Mouse (Mus musculus): ENCODE data around the gene Tulp2. TPM values are rescaled to one million over a fixed set of nuclear protein-coding genes. Genes with fewer than 3 reads are reported as not detected.
"Not testable (repeated sequence)": the region's sequence is repeated elsewhere in the genome, so short reads cannot be mapped to it uniquely, and the experiment has no call there.

The Tulp2 gene
- polyA plus RNA-seq, 1 experiment from 2014 or later, result 1.1 TPM

GRCm38 (mm10) chr7:45524841-45525621, 43.4 kb downstream of the Tulp2 start:
- Histone ChIP-seq H3K9me3 (ENCODE audit: low read length) (no peaks in the 10 kb centered on the region), H3K36me3 (ENCODE audit: insufficient read depth, low read length) (no peaks in the 10 kb centered on the region), H3K4me2 (replicated peaks; ENCODE audit: low read depth, low read length) (peak overlapping the region; percentile 89), H3K4me3 (ENCODE audit: low read length) (peak overlapping the region; percentile 76), H3K9ac (replicated peaks; ENCODE audit: low read length) (peak overlapping the region; percentile 80), H3K27me3 (ENCODE audit: insufficient read depth, low read length) (no peaks in the 10 kb centered on the region), H3K4me1 (ENCODE audit: insufficient read depth, low read length) (peaks cover 48% of the 10 kb centered on the region), H3K27ac (ENCODE audit: low read length) (peak overlapping the region; percentile 85)
- no peak for ATAC-seq (ENCODE audit: low FRiP score, low TSS enrichment)
- WGBS, result 14% methylated on average over 12 of the region's 12 CpGs

- Histone ChIP-seq H3K27me3 (ENCODE audit: insufficient read depth, low read length) (no peaks in the 10 kb centered on the region), H3K4me2 (replicated peaks; ENCODE audit: low read depth, low read length) (peak within 1 kb of the TSS; percentile 89), H3K36me3 (ENCODE audit: insufficient read depth, low read length) (no peaks in the 10 kb centered on the region), H3K27ac (ENCODE audit: low read length) (peak within 1 kb of the TSS; percentile 85), H3K4me1 (ENCODE audit: insufficient read depth, low read length) (peaks cover 54% of the 10 kb centered on the region), H3K9me3 (ENCODE audit: low read length) (no peaks in the 10 kb centered on the region), H3K4me3 (ENCODE audit: low read length) (peak within 1 kb of the TSS; percentile 76), H3K9ac (replicated peaks; ENCODE audit: low read length) (peak within 1 kb of the TSS; percentile 80)
- ATAC-seq (ENCODE audit: low FRiP score, low TSS enrichment), result peak; percentile 81
- WGBS, result under 1% methylated on average over 54 of the region's 54 CpGs
These were observed 44.3 kb downstream of the Tulp2 start, which contains the start of the genes Ppp1r15a and Plekha4 for GRCm38 (mm10) chr7:45525809-45526473. Ppp1r15a (minus strand) TSS chr7:45526268. Plekha4 (plus strand) TSS chr7:45526330.

DNA sequence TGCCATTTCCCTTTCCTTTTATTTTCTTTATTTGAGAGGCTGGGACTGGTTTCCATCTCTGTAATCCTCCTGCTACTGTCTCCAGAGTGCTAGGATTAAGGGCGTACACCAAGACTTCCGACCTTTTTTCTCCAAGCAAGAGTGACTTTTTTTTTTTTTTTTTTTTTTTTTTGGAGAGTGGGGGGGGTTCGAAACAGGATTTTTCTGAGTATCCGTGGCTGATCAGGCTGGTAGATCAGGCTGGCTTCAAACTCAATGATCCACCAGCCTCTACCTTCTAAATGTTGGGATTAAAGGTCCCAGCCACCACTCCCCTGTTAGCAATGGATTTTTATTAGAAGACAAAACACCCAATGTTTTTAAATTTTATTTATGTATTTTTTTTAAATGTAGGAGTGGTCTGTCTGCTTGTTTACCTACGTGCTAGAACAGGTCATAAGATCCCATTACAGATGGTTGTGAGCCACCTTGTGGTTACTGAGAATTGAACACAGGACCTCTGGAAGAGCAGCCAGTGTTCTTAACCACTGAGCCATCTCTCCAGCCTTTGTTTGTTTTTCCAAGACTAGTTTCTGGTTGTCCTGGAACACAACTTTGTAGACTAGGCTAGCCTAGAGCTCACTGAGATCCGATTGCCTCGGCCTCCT, 44.9 kb downstream of the Tulp2 start:
- Histone ChIP-seq H3K4me1 (ENCODE audit: insufficient read depth, low read length) (peaks cover 52% of the 10 kb centered on the region), H3K27me3 (ENCODE audit: insufficient read depth, low read length) (no peaks in the 10 kb centered on the region), H3K4me3 (ENCODE audit: low read length) (peak overlapping the region; percentile 76), H3K4me2 (replicated peaks; ENCODE audit: low read depth, low read length) (peak overlapping the region; percentile 89), H3K9ac (replicated peaks; ENCODE audit: low read length) (peak overlapping the region; percentile 80), H3K27ac (ENCODE audit: low read length) (peak overlapping the region; percentile 85), H3K9me3 (ENCODE audit: low read length) (no peaks in the 10 kb centered on the region), H3K36me3 (ENCODE audit: insufficient read depth, low read length) (no peaks in the 10 kb centered on the region)
- WGBS, result 21% methylated on average over 7 of the region's 7 CpGs
- ATAC-seq (ENCODE audit: low FRiP score, low TSS enrichment), result no peak

DNA sequence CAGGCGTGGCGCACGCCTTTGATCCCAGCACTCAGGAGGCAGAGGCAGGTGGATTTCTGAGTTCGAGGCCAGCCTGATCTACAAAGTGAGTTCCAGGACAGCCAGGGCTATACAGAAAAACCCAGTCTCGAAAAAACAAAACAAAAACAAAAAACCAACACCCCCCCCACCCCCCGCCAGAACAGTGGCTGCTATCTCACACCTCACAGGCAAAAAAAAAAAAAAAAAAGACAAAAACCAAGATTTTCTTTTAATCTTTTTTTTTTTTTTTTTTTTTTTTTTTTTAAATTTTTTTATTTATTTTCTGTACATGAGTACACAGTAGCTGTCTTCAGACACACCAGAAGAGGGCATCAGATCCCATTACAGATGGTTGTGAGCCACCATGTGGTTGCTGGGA, 45.5 kb downstream of the Tulp2 start:
- not testable (repeated sequence) for H3K4me3 ChIP-seq (ENCODE audit: low read length); H3K36me3 ChIP-seq (ENCODE audit: insufficient read depth, low read length); H3K27ac ChIP-seq (ENCODE audit: low read length); H3K9ac ChIP-seq (replicated peaks; ENCODE audit: low read length); H3K27me3 ChIP-seq (ENCODE audit: insufficient read depth, low read length); ATAC-seq (ENCODE audit: low FRiP score, low TSS enrichment); H3K9me3 ChIP-seq (ENCODE audit: low read length)
- peaks cover 52% of the 10 kb centered on the region for H3K4me1 ChIP-seq (ENCODE audit: insufficient read depth, low read length)
- 0 out of 2 replicates have a peak overlapping the region, but pooled peaks have one; percentile 89 for H3K4me2 ChIP-seq (replicated peaks; ENCODE audit: low read depth, low read length)
- 91% methylated on average over 6 of the region's 6 CpGs for WGBS

GRCm38 (mm10) chr7:45529461-45529860, 47.8 kb downstream of the Tulp2 start:
- Histone ChIP-seq H3K4me1 (ENCODE audit: insufficient read depth, low read length) (peaks cover 39% of the 10 kb centered on the region), H3K36me3 (ENCODE audit: insufficient read depth, low read length) (no peaks in the 10 kb centered on the region), H3K9me3 (ENCODE audit: low read length) (no peaks in the 10 kb centered on the region), H3K4me2 (replicated peaks; ENCODE audit: low read depth, low read length) (peak overlapping the region; percentile 33), H3K27me3 (ENCODE audit: insufficient read depth, low read length) (no peaks in the 10 kb centered on the region), H3K27ac (ENCODE audit: low read length) (peak overlapping the region; percentile 71), H3K9ac (replicated peaks; ENCODE audit: low read length) (peak overlapping the region; percentile 50; the same call in 1 of the 2 replicates), H3K4me3 (ENCODE audit: low read length) (no peak overlapping the region)
- no peak for ATAC-seq (ENCODE audit: low FRiP score, low TSS enrichment)
- 5% methylated on average over 6 of the region's 6 CpGs for WGBS

DNA sequence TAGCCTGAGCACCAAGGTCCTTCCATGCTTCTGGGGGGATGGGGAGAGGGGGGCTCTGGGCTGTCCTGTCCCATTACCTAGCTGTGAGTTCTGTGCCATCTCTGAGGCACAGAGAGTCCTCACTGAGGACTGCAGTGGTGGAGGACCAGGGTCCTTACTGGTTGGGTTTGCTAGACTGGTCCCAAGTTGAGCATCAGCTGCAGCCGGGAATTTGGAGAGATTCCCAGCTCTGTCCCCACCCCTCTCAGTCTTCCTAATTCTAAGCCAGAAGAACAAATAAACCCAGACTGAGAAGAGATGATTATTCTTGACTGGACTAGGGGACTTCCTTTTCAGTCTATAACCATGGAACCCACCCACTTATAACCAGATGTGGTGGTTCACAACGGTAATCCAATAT, 49.0 kb downstream of the Tulp2 start:
- Histone ChIP-seq H3K9me3 (ENCODE audit: low read length) (no peaks in the 10 kb centered on the region), H3K9ac (replicated peaks; ENCODE audit: low read length) (peak overlapping the region; percentile 45), H3K36me3 (ENCODE audit: insufficient read depth, low read length) (no peaks in the 10 kb centered on the region), H3K4me1 (ENCODE audit: insufficient read depth, low read length) (peaks cover 28% of the 10 kb centered on the region), H3K27ac (ENCODE audit: low read length) (peak overlapping the region; percentile 43), H3K4me2 (replicated peaks; ENCODE audit: low read depth, low read length) (peak overlapping the region; percentile 33), H3K4me3 (ENCODE audit: low read length) (peak overlapping the region; percentile 16; the same call in 1 of the 2 replicates), H3K27me3 (ENCODE audit: insufficient read depth, low read length) (no peaks in the 10 kb centered on the region)
- WGBS, result 52% methylated on average over 2 of the region's 2 CpGs
- no peak for ATAC-seq (ENCODE audit: low FRiP score, low TSS enrichment)

DNA sequence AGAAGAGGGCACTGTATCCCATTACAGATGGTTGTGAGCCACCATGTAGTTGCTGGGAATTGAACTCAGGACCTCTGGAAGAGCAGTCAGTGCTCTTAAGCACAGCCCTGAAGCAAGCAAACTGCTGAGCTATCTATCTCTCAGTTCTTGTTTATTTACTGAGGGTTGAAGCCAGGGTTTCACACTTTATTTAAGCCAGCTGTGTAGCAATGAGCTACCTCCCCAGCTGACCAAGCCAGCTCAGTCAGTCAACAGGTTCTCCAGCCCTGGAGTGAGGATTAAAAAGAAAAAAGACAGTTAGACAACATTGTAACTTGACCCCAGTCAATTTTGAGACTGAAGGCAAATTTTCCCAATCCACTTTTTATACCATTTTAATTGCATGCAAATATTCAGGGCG, 54.0 kb downstream of the Tulp2 start:
- H3K27ac ChIP-seq (ENCODE audit: low read length), result no peak overlapping the region
- no peaks in the 10 kb centered on the region for H3K27me3 ChIP-seq (ENCODE audit: insufficient read depth, low read length)
- no peak for ATAC-seq (ENCODE audit: low FRiP score, low TSS enrichment)
- no peaks in the 10 kb centered on the region for H3K36me3 ChIP-seq (ENCODE audit: insufficient read depth, low read length)
- H3K4me1 ChIP-seq (ENCODE audit: insufficient read depth, low read length), result peaks cover 11% of the 10 kb centered on the region
- H3K4me3 ChIP-seq (ENCODE audit: low read length), result no peak overlapping the region
- H3K9me3 ChIP-seq (ENCODE audit: low read length), result no peaks in the 10 kb centered on the region
- WGBS, result 81% methylated on average over 1 of the region's 1 CpGs
- H3K9ac ChIP-seq (replicated peaks; ENCODE audit: low read length), result no peak overlapping the region
- H3K4me2 ChIP-seq (replicated peaks; ENCODE audit: low read depth, low read length), result no peak overlapping the region

- no peak for ATAC-seq (ENCODE audit: low FRiP score, low TSS enrichment)
- Histone ChIP-seq H3K9ac (replicated peaks; ENCODE audit: low read length) (peak overlapping the region; percentile 68), H3K36me3 (ENCODE audit: insufficient read depth, low read length) (no peaks in the 10 kb centered on the region), H3K4me2 (replicated peaks; ENCODE audit: low read depth, low read length) (peak overlapping the region; percentile 83), H3K9me3 (ENCODE audit: low read length) (no peaks in the 10 kb centered on the region), H3K4me3 (ENCODE audit: low read length) (peak overlapping the region; percentile 61), H3K4me1 (ENCODE audit: insufficient read depth, low read length) (peaks cover 7% of the 10 kb centered on the region), H3K27ac (ENCODE audit: low read length) (peak overlapping the region; percentile 43; the same call in 1 of the 2 replicates), H3K27me3 (ENCODE audit: insufficient read depth, low read length) (no peaks in the 10 kb centered on the region)
- 86% methylated on average over 10 of the region's 10 CpGs for WGBS
These were observed 55.9 kb downstream of the Tulp2 start for GRCm38 (mm10) chr7:45537602-45538001.

DNA sequence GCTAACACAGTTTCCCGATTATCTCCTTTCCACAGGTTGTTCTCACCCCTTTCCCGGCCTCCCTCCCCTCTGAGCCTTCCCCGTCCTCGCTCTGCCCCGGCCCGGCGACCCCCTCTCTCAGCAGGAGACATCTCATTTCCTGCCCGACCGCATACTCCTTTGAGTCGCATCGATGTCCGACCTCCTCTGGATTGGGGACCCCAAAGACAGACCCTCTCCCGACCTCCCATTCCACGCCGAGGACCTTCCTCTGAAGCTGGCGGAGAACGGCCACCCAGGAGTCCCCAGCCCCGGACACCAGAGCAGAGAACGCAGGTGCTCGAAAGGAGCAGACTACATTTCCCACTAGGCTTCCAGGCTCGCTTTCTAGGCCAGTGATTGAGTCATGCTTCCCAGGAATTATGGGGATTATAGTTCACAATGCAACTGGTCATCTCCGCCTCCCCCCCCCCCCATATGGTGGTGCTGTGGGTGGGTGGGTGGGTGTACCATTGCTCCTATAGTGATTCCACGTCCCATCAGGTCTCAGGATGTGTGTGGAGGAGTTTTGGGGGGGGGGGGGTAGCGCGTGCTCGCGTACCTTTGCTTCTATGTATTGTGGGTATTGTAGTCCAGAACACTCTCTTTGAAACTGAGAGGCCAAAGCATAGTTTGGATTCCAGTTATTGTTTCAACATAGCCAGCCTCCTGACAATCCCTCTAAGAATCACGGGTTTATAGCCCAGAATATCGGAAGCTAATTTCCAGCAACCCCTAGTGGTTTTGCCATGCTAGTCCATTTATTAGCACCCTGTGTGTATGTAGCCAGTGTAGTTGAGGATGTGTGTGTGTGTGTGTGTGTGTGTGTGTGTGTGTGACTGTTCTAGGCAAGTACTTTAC, 56.7 kb downstream of the Tulp2 start:
- peak; percentile 78 for ATAC-seq (ENCODE audit: low FRiP score, low TSS enrichment)
- Histone ChIP-seq H3K4me1 (ENCODE audit: insufficient read depth, low read length) (peaks cover 7% of the 10 kb centered on the region), H3K27me3 (ENCODE audit: insufficient read depth, low read length) (no peaks in the 10 kb centered on the region), H3K4me2 (replicated peaks; ENCODE audit: low read depth, low read length) (peak overlapping the region; percentile 83), H3K36me3 (ENCODE audit: insufficient read depth, low read length) (no peaks in the 10 kb centered on the region), H3K4me3 (ENCODE audit: low read length) (peak overlapping the region; percentile 61), H3K9ac (replicated peaks; ENCODE audit: low read length) (peak overlapping the region; percentile 68), H3K27ac (ENCODE audit: low read length) (peak overlapping the region; percentile 43; the same call in 1 of the 2 replicates), H3K9me3 (ENCODE audit: low read length) (no peaks in the 10 kb centered on the region)
- 2% methylated on average over 29 of the region's 29 CpGs for WGBS
